Mouse (Mus musculus) embryonic facial prominence, embryonic 11.5 days (tissue): ENCODE results near the gene Akap7. TPM values are rescaled to one million over a fixed set of nuclear protein-coding genes. Genes with fewer than 3 reads are reported as not detected.

Experiments
- ATAC-seq: fragments of 200-750 bp; cut with Nextera tagmentation; replicated peaks from 2 replicates; pipeline ENCODE4 v1.8.0; 2017; ENCODE audit warnings: low read depth; ENCODE audit not compliant: insufficient number of reproducible peaks, low FRiP score, low TSS enrichment
- DNase-seq: peaks from one replicate; pipeline ENCODE4 v3.0.0-alpha.2; 2015; ENCODE audit warnings: low spot score
- H3K27ac ChIP-seq: fragments of 300-500 bp; sonication (generic); replicated peaks from 2 replicates; pipeline ENCODE4 v1.5.1; 2014; ENCODE audit warnings: mild to moderate bottlenecking, low read depth, low read length, control low read depth
- H3K27me3 ChIP-seq: fragments of 300-500 bp; sonication (generic); 2 replicates; pipeline ENCODE4 v1.6.1; 2014; ENCODE audit warnings: mild to moderate bottlenecking, low read length, moderate library complexity, mixed read lengths; ENCODE audit not compliant: control insufficient read depth, insufficient read depth
- H3K36me3 ChIP-seq: fragments of 300-500 bp; sonication (generic); replicated peaks from 2 replicates; pipeline ENCODE4 v1.6.1; 2014; ENCODE audit warnings: low read depth, mild to moderate bottlenecking, low read length, moderate library complexity, mixed read lengths; ENCODE audit not compliant: control insufficient read depth, insufficient read depth
- H3K4me1 ChIP-seq: fragments of 300-500 bp; sonication (generic); 2 replicates; pipeline ENCODE4 v1.6.1; 2014; ENCODE audit warnings: low read length, mixed read lengths; ENCODE audit not compliant: control insufficient read depth, insufficient read depth
- H3K4me2 ChIP-seq: fragments of 300-500 bp; sonication (generic); 2 replicates; pipeline ENCODE4 v1.6.1; 2014; ENCODE audit warnings: low read depth, mild to moderate bottlenecking, control low read depth, low read length, moderate library complexity
- H3K4me3 ChIP-seq: fragments of 300-500 bp; sonication (generic); 2 replicates; pipeline ENCODE4 v1.5.1; 2014; ENCODE audit warnings: low read depth, low read length, control low read depth
- H3K9ac ChIP-seq: fragments of 300-500 bp; sonication (generic); replicated peaks from 2 replicates; pipeline ENCODE4 v1.6.1; 2014; ENCODE audit warnings: mild to moderate bottlenecking, control low read depth, low read length
- H3K9me3 ChIP-seq: fragments of 300-500 bp; sonication (generic); replicated peaks from 2 replicates; pipeline ENCODE4 v1.6.1; 2016; ENCODE audit warnings: mild to moderate bottlenecking, low read length, inconsistent platforms, mixed read lengths; ENCODE audit not compliant: control insufficient read depth
- WGBS: fragments of 180-500 bp; shearing (Covaris S2); extraction: QIAGEN DNeasy Blood & Tissue Kit; methylation state at CpG from one replicate; pipeline ENCODE4 v1.1.7; 2014; 5-methylcytosine and 5-hydroxymethylcytosine counted together
- polyA plus RNA-seq: library from polyadenylated mRNA; unstranded; fragments of >200 nt; fragmentation: Nextera tagmentation; extraction: Ambion mirVana; gene quantifications from 2 replicates; pipeline ENCODE4 v1.2.1, GENCODE M21; 2014

The Akap7 gene
- polyA plus RNA-seq, 1 experiment from 2014 or later: 28.6 TPM

GRCm38 (mm10) chr10:25151172-25151800 lies 156.4 kb downstream of the Akap7 start:
- no peak for ATAC-seq
- Histone ChIP-seq H3K9ac (no peak overlapping the region), H3K9me3 (no peaks in the 10 kb centered on the region), H3K27me3 (no peaks in the 10 kb centered on the region), H3K27ac (no peak overlapping the region), H3K36me3 (no peaks in the 10 kb centered on the region), H3K4me3 (no peak overlapping the region), H3K4me1 (no peaks in the 10 kb centered on the region), H3K4me2 (no peak overlapping the region)
- DNase-seq: no peak
- WGBS: 94% methylated on average over 7 of the region's 7 CpGs

GRCm38 (mm10) chr10:25145851-25146250 lies 161.8 kb downstream of the Akap7 start:
- ATAC-seq (no peak), DNase-seq (no peak)
- WGBS: 82% methylated on average over 12 of the region's 12 CpGs
- no peaks in the 10 kb centered on the region for H3K27me3 ChIP-seq
- no peak overlapping the region for H3K9ac ChIP-seq
- no peaks in the 10 kb centered on the region for H3K9me3 ChIP-seq
- H3K36me3 ChIP-seq: no peaks in the 10 kb centered on the region
- no peaks in the 10 kb centered on the region for H3K4me1 ChIP-seq
- no peak overlapping the region for H3K4me3 ChIP-seq
- H3K4me2 ChIP-seq: no peak overlapping the region
- H3K27ac ChIP-seq: no peak overlapping the region

- Histone ChIP-seq H3K9ac (no peak overlapping the region), H3K27me3 (no peaks in the 10 kb centered on the region), H3K9me3 (no peaks in the 10 kb centered on the region), H3K27ac (no peak overlapping the region), H3K4me1 (no peaks in the 10 kb centered on the region), H3K4me3 (no peak overlapping the region), H3K4me2 (no peak overlapping the region), H3K36me3 (no peaks in the 10 kb centered on the region)
- 85% methylated on average over 18 of the region's 18 CpGs for WGBS
- DNase-seq: no peak
- no peak for ATAC-seq
Observed at GRCm38 (mm10) chr10:25144787-25145761, 162.6 kb downstream of the Akap7 start.

GRCm38 (mm10) chr10:25141781-25142180 lies 165.9 kb downstream of the Akap7 start:
- Histone ChIP-seq H3K4me2 (no peak overlapping the region), H3K4me1 (no peaks in the 10 kb centered on the region), H3K9me3 (0 out of 2 replicates have a peak, but pooled peaks cover 4% of the 10 kb centered on the region), H3K27ac (no peak overlapping the region), H3K9ac (no peak overlapping the region), H3K27me3 (no peaks in the 10 kb centered on the region), H3K4me3 (no peak overlapping the region), H3K36me3 (no peaks in the 10 kb centered on the region)
- ATAC-seq (no peak), DNase-seq (no peak)
- WGBS: 77% methylated on average over 1 of the region's 1 CpGs

- Histone ChIP-seq H3K9ac (no peak overlapping the region), H3K4me1 (no peaks in the 10 kb centered on the region), H3K4me3 (no peak overlapping the region), H3K27ac (no peak overlapping the region), H3K36me3 (no peaks in the 10 kb centered on the region), H3K9me3 (0 out of 2 replicates have a peak, but pooled peaks cover 4% of the 10 kb centered on the region), H3K27me3 (no peaks in the 10 kb centered on the region), H3K4me2 (no peak overlapping the region)
- 16% methylated on average over 14 of the region's 14 CpGs for WGBS
- ATAC-seq (peak; percentile 79), DNase-seq (peak; percentile 20)
Observed at GRCm38 (mm10) chr10:25140155-25140755, 167.4 kb downstream of the Akap7 start.

GRCm38 (mm10) chr10:25133581-25133980 lies 174.1 kb downstream of the Akap7 start:
- H3K4me2 ChIP-seq: no peak overlapping the region
- no peak for DNase-seq
- no peaks in the 10 kb centered on the region for H3K4me1 ChIP-seq
- no peak for ATAC-seq
- H3K9ac ChIP-seq: no peak overlapping the region
- H3K4me3 ChIP-seq: no peak overlapping the region
- no peaks in the 10 kb centered on the region for H3K9me3 ChIP-seq
- WGBS: 86% methylated on average over 1 of the region's 1 CpGs
- no peaks in the 10 kb centered on the region for H3K27me3 ChIP-seq
- no peaks in the 10 kb centered on the region for H3K36me3 ChIP-seq
- no peak overlapping the region for H3K27ac ChIP-seq

- ATAC-seq (no peak), DNase-seq (no peak)
- H3K9ac ChIP-seq: no peak overlapping the region
- no peak overlapping the region for H3K4me3 ChIP-seq
- H3K27ac ChIP-seq: no peak overlapping the region
- H3K9me3 ChIP-seq: no peaks in the 10 kb centered on the region
- no peaks in the 10 kb centered on the region for H3K27me3 ChIP-seq
- no peaks in the 10 kb centered on the region for H3K36me3 ChIP-seq
- H3K4me2 ChIP-seq: no peak overlapping the region
- WGBS: 88% methylated on average over 5 of the region's 5 CpGs
- H3K4me1 ChIP-seq: no peaks in the 10 kb centered on the region
Observed at GRCm38 (mm10) chr10:25128455-25128863, 179.2 kb downstream of the Akap7 start.
